In the genomic region with DNA sequence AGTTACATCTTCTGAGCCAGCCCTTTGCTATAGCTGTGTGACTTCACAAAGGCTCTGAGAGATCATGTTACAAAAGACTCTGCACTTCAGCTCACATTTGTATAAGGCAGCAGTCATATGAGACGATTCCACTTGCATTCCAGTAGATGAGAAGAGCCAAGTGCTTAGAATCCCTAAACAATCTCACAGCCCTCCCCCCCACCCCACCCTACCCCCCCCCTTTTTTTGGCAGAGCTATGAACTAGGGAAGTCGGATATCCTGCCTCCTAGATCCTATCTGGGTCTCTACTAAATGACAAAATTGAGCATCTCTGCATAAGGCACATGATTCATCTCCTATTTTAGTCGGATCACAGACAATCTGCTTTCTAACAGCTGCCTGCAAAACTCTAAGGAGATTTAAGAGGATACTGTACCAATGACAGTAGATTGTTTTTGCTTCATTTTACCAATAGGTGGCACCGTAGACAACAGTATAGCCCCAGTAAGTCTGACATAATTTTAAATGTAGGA, we compare ENCODE assay signal across 9 mouse cellular contexts.
DNase-seq lines count a peak whose midpoint lies in the region; ATAC-seq and TF ChIP-seq lines count a peak whose summit lies in the region.
"Had no signal": no experiment of that assay in that cellular context is flagged by ENCODE, and none has a peak within 500 bp of the region (broad histone marks: within the 10 kb centered on the region; RNA-seq: fewer than 3 reads in every experiment).

No protein-coding gene starts in this region.

- DNase-seq in hindbrain, embryonic 11.5 days (ENCODE audit: low spot score), result peak; percentile 49
- DNase-seq in hindbrain, embryonic 10.5 days (ENCODE audit: low spot score), result no peak
- peak; percentile 43 for DNase-seq in MEL (ENCODE audit: low read depth, low spot score)
- DNase-seq in embryonic facial prominence, embryonic 14.5 days (ENCODE audit: low spot score), result peak; percentile 88
- DNase-seq in adrenal gland, adult 2 months, result no peak
- no peak for DNase-seq in thymus, postnatal 14 days

- no peak overlapping the region for H3ac ChIP-seq in myocyte (ENCODE audit: control insufficient read depth, insufficient read length)

- H3K4me3 ChIP-seq in hindbrain, embryonic 11.5 days (ENCODE audit: low read depth, low read length), result no peak overlapping the region
- no peak overlapping the region for H3K4me3 ChIP-seq in hindbrain, embryonic 10.5 days
- H3K4me3 ChIP-seq in MEL (ENCODE audit: control insufficient read depth in 1 of 2, insufficient read depth in 1 of 2, low read depth in 2 of 2, low read length in 2 of 2) (no peak overlapping the region), myocyte (no peak overlapping the region)
- no peak overlapping the region for H3K4me3 ChIP-seq in embryonic facial prominence, embryonic 14.5 days (ENCODE audit: low read depth, low read length)
- H3K4me3 ChIP-seq in kidney, embryonic 15.5 days (replicated peaks), result no peak overlapping the region

- H3K9me3 ChIP-seq in hindbrain, embryonic 11.5 days (ENCODE audit: control insufficient read depth, low read length), result no peaks in the 10 kb centered on the region
- no peaks in the 10 kb centered on the region for H3K9me3 ChIP-seq in hindbrain, embryonic 10.5 days
- H3K9me3 ChIP-seq in MEL (replicated peaks; ENCODE audit: insufficient read depth, low read length), result no peaks in the 10 kb centered on the region
- H3K9me3 ChIP-seq in embryonic facial prominence, embryonic 14.5 days (ENCODE audit: control insufficient read depth, low read length), result no peaks in the 10 kb centered on the region
- no peaks in the 10 kb centered on the region for H3K9me3 ChIP-seq in kidney, embryonic 15.5 days (replicated peaks)

- no peaks in the 10 kb centered on the region for H3K36me3 ChIP-seq in hindbrain, embryonic 11.5 days (ENCODE audit: control insufficient read depth, insufficient read depth, low read length)
- H3K36me3 ChIP-seq in hindbrain, embryonic 10.5 days, result no peaks in the 10 kb centered on the region
- no peaks in the 10 kb centered on the region for H3K36me3 ChIP-seq in MEL (ENCODE audit: control insufficient read depth in 1 of 2, insufficient read depth in 2 of 2, low read length in 2 of 2)
- no peaks in the 10 kb centered on the region for H3K36me3 ChIP-seq in embryonic facial prominence, embryonic 14.5 days (ENCODE audit: control insufficient read depth, insufficient read depth, low read length)
- H3K36me3 ChIP-seq in kidney, embryonic 15.5 days, result no peaks in the 10 kb centered on the region
- no peaks in the 10 kb centered on the region for H3K36me3 ChIP-seq in myocyte (ENCODE audit: control insufficient read depth, insufficient read depth)

- TF ChIP-seq RAD21 in MEL (IDR thresholded peaks at IDR 0.05; ENCODE audit: low read depth, low read length), result peak; percentile 67

- 17% methylated on average over 4 of the region's 4 CpGs for WGBS in hindbrain, embryonic 11.5 days
- WGBS in hindbrain, embryonic 10.5 days, result 15% methylated on average over 4 of the region's 4 CpGs
- 4% methylated on average over 4 of the region's 4 CpGs for WGBS in embryonic facial prominence, embryonic 14.5 days
- WGBS in kidney, embryonic 15.5 days, result 6% methylated on average over 4 of the region's 4 CpGs

- peak in 2 of 3 experiments; percentile 22 to 60; a peak in 3 of 6 replicates for TF ChIP-seq CTCF in MEL (IDR thresholded peaks at IDR 0.05 in 2 of 3, conservative IDR thresholded peaks at IDR 0.05 in 1 of 3; ENCODE audit: control insufficient read depth in 1 of 3, insufficient read depth in 1 of 3, low read depth in 2 of 3, low read length in 3 of 3, poor library complexity in 1 of 3, severe bottlenecking in 1 of 3)

- TF ChIP-seq EP300 in MEL (IDR thresholded peaks at IDR 0.05; ENCODE audit: low read depth in 1 of 2, low read length in 2 of 2), result no peak

- no peak overlapping the region for H3K9ac ChIP-seq in hindbrain, embryonic 11.5 days (ENCODE audit: low read depth, low read length)
- no peak overlapping the region for H3K9ac ChIP-seq in MEL (ENCODE audit: control insufficient read depth, low read depth, low read length, poor library complexity, severe bottlenecking)
- H3K9ac ChIP-seq in embryonic facial prominence, embryonic 14.5 days (ENCODE audit: low read depth, low read length), result no peak overlapping the region
- H3K9ac ChIP-seq in kidney, embryonic 15.5 days, result no peak overlapping the region

- peak; percentile 81 for ATAC-seq in hindbrain, embryonic 11.5 days (ENCODE audit: low FRiP score)
- ATAC-seq in embryonic facial prominence, embryonic 14.5 days (ENCODE audit: low read depth), result peak; percentile 90
- peak; percentile 76 for ATAC-seq in kidney, embryonic 15.5 days (replicated peaks; ENCODE audit: low FRiP score)

- H3K4me2 ChIP-seq in hindbrain, embryonic 11.5 days (replicated peaks; ENCODE audit: low read depth, low read length), result no peak overlapping the region
- H3K4me2 ChIP-seq in embryonic facial prominence, embryonic 14.5 days (ENCODE audit: low read depth, low read length), result no peak overlapping the region; the same call in 1 of the 2 replicates
- H3K4me2 ChIP-seq in kidney, embryonic 15.5 days, result no peak overlapping the region
- peak overlapping the region; percentile 60 for H3K4me2 ChIP-seq in myocyte (ENCODE audit: low read depth)

- H3K27ac ChIP-seq in hindbrain, embryonic 11.5 days (ENCODE audit: low read depth, low read length), result no peak overlapping the region
- H3K27ac ChIP-seq in hindbrain, embryonic 10.5 days, result no peak overlapping the region
- H3K27ac ChIP-seq in MEL (ENCODE audit: control insufficient read depth, low read depth, low read length), result no peak overlapping the region
- no peak overlapping the region for H3K27ac ChIP-seq in embryonic facial prominence, embryonic 14.5 days (replicated peaks; ENCODE audit: low read depth, low read length)
- H3K27ac ChIP-seq in kidney, embryonic 15.5 days, result no peak overlapping the region
- H3K27ac ChIP-seq: macrophage had no signal

- H3K27me3 ChIP-seq in hindbrain, embryonic 11.5 days (ENCODE audit: control insufficient read depth, insufficient read depth, low read length), result no peaks in the 10 kb centered on the region
- H3K27me3 ChIP-seq in hindbrain, embryonic 10.5 days (ENCODE audit: insufficient read depth, poor library complexity, severe bottlenecking), result no peaks in the 10 kb centered on the region
- no peaks in the 10 kb centered on the region for H3K27me3 ChIP-seq in MEL (ENCODE audit: control insufficient read depth in 1 of 2, insufficient read depth in 2 of 2, low read length in 2 of 2)
- H3K27me3 ChIP-seq in embryonic facial prominence, embryonic 14.5 days (replicated peaks; ENCODE audit: control insufficient read depth, insufficient read depth, low read length), result no peaks in the 10 kb centered on the region
- no peaks in the 10 kb centered on the region for H3K27me3 ChIP-seq in kidney, embryonic 15.5 days
- H3K27me3 ChIP-seq in myocyte (ENCODE audit: control insufficient read depth, insufficient read depth, insufficient read length), result no peaks in the 10 kb centered on the region

- TF ChIP-seq POLR2A in MEL (IDR thresholded peaks at IDR 0.05; ENCODE audit: control insufficient read depth in 1 of 2, insufficient read depth in 1 of 2, low read depth in 1 of 2, low read length in 2 of 2, poor library complexity in 1 of 2), result no peak
- TF ChIP-seq POLR2A in myocyte (IDR thresholded peaks at IDR 0.05; ENCODE audit: insufficient read length, low read depth), result no peak

- H3K79me2 ChIP-seq in MEL (ENCODE audit: control insufficient read depth, insufficient read depth, low read length, poor library complexity), result no peaks in the 10 kb centered on the region
- H3K79me2 ChIP-seq in myocyte (ENCODE audit: control insufficient read depth, insufficient read depth), result no peaks in the 10 kb centered on the region

- no peaks in the 10 kb centered on the region for H3K4me1 ChIP-seq in hindbrain, embryonic 11.5 days (replicated peaks; ENCODE audit: control insufficient read depth, insufficient read depth, low read length)
- H3K4me1 ChIP-seq in hindbrain, embryonic 10.5 days (replicated peaks), result peaks cover 3% of the 10 kb centered on the region; the same call in 1 of the 2 replicates
- H3K4me1 ChIP-seq in MEL (ENCODE audit: control insufficient read depth in 1 of 2, insufficient read depth in 2 of 2, low read length in 2 of 2), result no peaks in the 10 kb centered on the region
- H3K4me1 ChIP-seq in embryonic facial prominence, embryonic 14.5 days (ENCODE audit: control insufficient read depth, insufficient read depth, low read length), result no peaks in the 10 kb centered on the region
- 0 out of 2 replicates have a peak, but pooled peaks cover 6% of the 10 kb centered on the region for H3K4me1 ChIP-seq in kidney, embryonic 15.5 days

TF ChIP-seq in MEL, 35 proteins besides CTCF, POLR2A, EP300 and RAD21:
- no peak for TF ChIP-seq SIN3A (IDR thresholded peaks at IDR 0.05; ENCODE audit: low read length)
- TF ChIP-seq NRF1 (IDR thresholded peaks at IDR 0.05; ENCODE audit: insufficient read depth, low read depth, low read length, poor library complexity, severe bottlenecking), result no peak
- TF ChIP-seq TBP (IDR thresholded peaks at IDR 0.05; ENCODE audit: low read depth, low read length), result no peak
- TF ChIP-seq GATA1 (IDR thresholded peaks at IDR 0.05; ENCODE audit: low read depth, low read length), result no peak
- TF ChIP-seq ZC3H11A (IDR thresholded peaks at IDR 0.05; ENCODE audit: low read depth, low read length), result peak; percentile 33; the same call in 1 of the 2 replicates
- TF ChIP-seq SMC3 (IDR thresholded peaks at IDR 0.05; ENCODE audit: low read depth, low read length), result peak; percentile 48
TF ChIP-seq in MEL: peak in this region for 2.

TF ChIP-seq in myocyte, 11 proteins besides CTCF, POLR2A, EP300 and RAD21:
- TF ChIP-seq TCF3 (IDR thresholded peaks at IDR 0.05; ENCODE audit: insufficient read length, low read depth) (no peak), USF1 (IDR thresholded peaks at IDR 0.05; ENCODE audit: low read depth) (peak; percentile 10), TCF12 (IDR thresholded peaks at IDR 0.05; ENCODE audit: insufficient read depth, poor library complexity, severe bottlenecking) (no peak), MYOG (IDR thresholded peaks at IDR 0.05; ENCODE audit: control insufficient read depth in 1 of 3, insufficient read depth in 1 of 3, insufficient read length in 2 of 3, low read depth in 2 of 3) (peak in 1 of 3 experiments; percentile 43), MYOD1 (IDR thresholded peaks at IDR 0.05; ENCODE audit: control insufficient read depth in 1 of 3, insufficient read length in 2 of 3, low read depth in 2 of 3) (peak in 2 of 3 experiments; percentile 31 to 57)
TF ChIP-seq in myocyte: peak in this region for 3.

Comparison
In these comparisons a context has a peak if more than half of its experiments do, and no peak if none do; other contexts are left out.
1. DNase-seq: peak in hindbrain, embryonic 11.5 days (single experiment), MEL (single experiment) and embryonic facial prominence, embryonic 14.5 days (single experiment); none in hindbrain, embryonic 10.5 days (single experiment), adrenal gland, adult 2 months (single experiment) and thymus, postnatal 14 days (single experiment).
2. Peak in every context shown above with its lines, with median percentiles within 50 percentile points of each other: ATAC-seq.